Mouse (Mus musculus) neural tube, embryonic 12.5 days (tissue): Measurements from ENCODE around the gene Smim17. TPM values are rescaled to one million over a fixed set of nuclear protein-coding genes. Genes with fewer than 3 reads are reported as not detected.

Experiments used
- ATAC-seq: fragments of 200-750 bp; cut with Nextera tagmentation; 2 replicates; pipeline ENCODE4 v1.8.0; 2017; ENCODE audit warnings: low read depth, mild to moderate bottlenecking, moderate TSS enrichment, moderate library complexity; ENCODE audit not compliant: low FRiP score
- H3K27ac ChIP-seq: fragments of 300-500 bp; sonication (generic); 2 replicates; pipeline ENCODE4 v1.5.1; 2016
- H3K27me3 ChIP-seq: fragments of 300-500 bp; sonication (generic); replicated peaks from 2 replicates; pipeline ENCODE4 v1.6.1; 2016; ENCODE audit warnings: mild to moderate bottlenecking
- H3K36me3 ChIP-seq: fragments of 300-500 bp; sonication (generic); 2 replicates; pipeline ENCODE4 v1.6.1; 2016; ENCODE audit warnings: mild to moderate bottlenecking
- H3K4me1 ChIP-seq: fragments of 300-500 bp; sonication (generic); 2 replicates; pipeline ENCODE4 v1.6.1; 2016
- H3K4me2 ChIP-seq: fragments of 300-500 bp; sonication (generic); replicated peaks from 2 replicates; pipeline ENCODE4 v1.6.1; 2016; ENCODE audit warnings: mild to moderate bottlenecking
- H3K4me3 ChIP-seq: fragments of 300-500 bp; sonication (generic); 2 replicates; pipeline ENCODE4 v1.5.1; 2016
- H3K9ac ChIP-seq: fragments of 300-500 bp; sonication (generic); 2 replicates; pipeline ENCODE4 v1.6.1; 2016; ENCODE audit warnings: mild to moderate bottlenecking
- H3K9me3 ChIP-seq: fragments of 300-500 bp; sonication (generic); 2 replicates; pipeline ENCODE4 v1.6.1; 2016; ENCODE audit warnings: mild to moderate bottlenecking
- WGBS: fragments of 180-500 bp; shearing (Covaris S2); methylation state at CpG from one replicate; pipeline ENCODE4 v1.1.7; 2016; 5-methylcytosine and 5-hydroxymethylcytosine counted together
- polyA plus RNA-seq: library from polyadenylated mRNA; unstranded; fragments of >200 nt; fragmentation: Nextera tagmentation; extraction: Ambion mirVana; gene quantifications from 2 replicates; pipeline ENCODE4 v1.2.1, GENCODE M21; 2016

Smim17 gene
- polyA plus RNA-seq, 1 experiment from 2014 or later, result 1.7 TPM

- Histone ChIP-seq H3K27ac (no peak overlapping the region), H3K4me2 (no peak overlapping the region), H3K4me1 (no peaks in the 10 kb centered on the region), H3K27me3 (no peaks in the 10 kb centered on the region), H3K9ac (no peak overlapping the region), H3K4me3 (no peak overlapping the region), H3K9me3 (no peaks in the 10 kb centered on the region), H3K36me3 (0 out of 2 replicates have a peak, but pooled peaks cover 4% of the 10 kb centered on the region)
- 89% methylated on average over 3 of the region's 3 CpGs for whole genome bisulfite sequencing
- no peak for ATAC-seq
These were observed 25.5 kb upstream of the Smim17 start for GRCm38 (mm10) chr7:6372993-6373392.

GRCm38 (mm10) chr7:6378441-6378840 is 20.1 kb upstream of the Smim17 start:
- no peak overlapping the region for H3K27ac ChIP-seq
- peaks cover 8% of the 10 kb centered on the region; the same call in 1 of the 2 replicates for H3K4me1 ChIP-seq
- 0 out of 2 replicates have a peak, but pooled peaks cover 4% of the 10 kb centered on the region for H3K36me3 ChIP-seq
- no peak overlapping the region for H3K4me2 ChIP-seq
- ATAC-seq, result no peak
- no peak overlapping the region for H3K9ac ChIP-seq
- H3K27me3 ChIP-seq, result no peaks in the 10 kb centered on the region
- WGBS, result 88% methylated on average over 8 of the region's 8 CpGs
- no peak overlapping the region for H3K4me3 ChIP-seq
- H3K9me3 ChIP-seq, result no peaks in the 10 kb centered on the region

- H3K4me3 ChIP-seq, result no peak overlapping the region
- 78% methylated on average over 2 of the region's 2 CpGs for WGBS
- H3K4me2 ChIP-seq, result no peak overlapping the region
- no peaks in the 10 kb centered on the region for H3K36me3 ChIP-seq
- H3K27ac ChIP-seq, result no peak overlapping the region
- no peaks in the 10 kb centered on the region for H3K27me3 ChIP-seq
- no peak for ATAC-seq
- H3K9me3 ChIP-seq, result no peaks in the 10 kb centered on the region
- no peak overlapping the region for H3K9ac ChIP-seq
- H3K4me1 ChIP-seq, result peaks cover 8% of the 10 kb centered on the region
These were observed 17.1 kb upstream of the Smim17 start for GRCm38 (mm10) chr7:6381431-6381830.

- no peak within 1 kb of the TSS for H3K27ac ChIP-seq
- peaks cover 8% of the 10 kb centered on the region for H3K4me1 ChIP-seq
- WGBS, result under 1% methylated on average over 28 of the region's 28 CpGs
- peak within 1 kb of the TSS; percentile 86 for H3K4me2 ChIP-seq
- ATAC-seq, result peak; percentile 95
- H3K9me3 ChIP-seq, result no peaks in the 10 kb centered on the region
- peak within 1 kb of the TSS; percentile 70 for H3K9ac ChIP-seq
- H3K36me3 ChIP-seq, result peaks cover 5% of the 10 kb centered on the region
- no peaks in the 10 kb centered on the region for H3K27me3 ChIP-seq
- H3K4me3 ChIP-seq, result peak within 1 kb of the TSS; percentile 63
These were observed 15.5 kb upstream of the Smim17 start, which contains the start of gene Zfp28 for GRCm38 (mm10) chr7:6383044-6383455. Gene Zfp28 (plus strand): TSS chr7:6383295.

DNA sequence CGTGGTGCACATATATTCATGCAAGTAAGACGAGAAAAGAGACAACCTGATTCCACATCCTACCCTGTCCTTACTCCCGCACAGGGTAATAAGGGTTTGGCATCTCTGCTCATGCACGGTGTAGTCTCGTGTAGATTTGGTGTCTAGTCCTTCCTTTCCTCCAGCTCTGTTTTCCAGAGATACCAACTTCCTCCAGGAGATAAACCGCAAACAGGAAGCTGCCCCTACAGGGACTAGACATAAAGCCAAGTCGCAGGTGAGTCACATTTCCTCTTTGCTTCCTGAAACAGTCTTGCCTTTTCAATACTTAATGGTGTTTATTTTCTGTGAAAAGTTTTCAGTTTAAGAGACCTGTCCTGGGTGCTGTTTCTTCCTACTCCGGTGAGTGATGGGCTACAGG is 14.5 kb upstream of the Smim17 start:
- ATAC-seq, result no peak
- no peaks in the 10 kb centered on the region for H3K27me3 ChIP-seq
- H3K4me1 ChIP-seq, result peaks cover 8% of the 10 kb centered on the region
- peaks cover 5% of the 10 kb centered on the region for H3K36me3 ChIP-seq
- no peak overlapping the region for H3K27ac ChIP-seq
- peak overlapping the region; percentile 70; the same call in 1 of the 2 replicates for H3K9ac ChIP-seq
- 74% methylated on average over 8 of the region's 8 CpGs for WGBS
- no peaks in the 10 kb centered on the region for H3K9me3 ChIP-seq
- peak overlapping the region; percentile 86 for H3K4me2 ChIP-seq
- H3K4me3 ChIP-seq, result peak overlapping the region; percentile 63

- H3K4me3 ChIP-seq, result no peak overlapping the region
- ATAC-seq, result no peak
- 95% methylated on average over 8 of the region's 8 CpGs for WGBS
- H3K27me3 ChIP-seq, result no peaks in the 10 kb centered on the region
- peaks cover 34% of the 10 kb centered on the region for H3K36me3 ChIP-seq
- no peak overlapping the region for H3K27ac ChIP-seq
- no peak overlapping the region for H3K4me2 ChIP-seq
- no peaks in the 10 kb centered on the region for H3K9me3 ChIP-seq
- no peak overlapping the region for H3K9ac ChIP-seq
- H3K4me1 ChIP-seq, result peaks cover 8% of the 10 kb centered on the region
These were observed 11.5 kb upstream of the Smim17 start for GRCm38 (mm10) chr7:6386995-6387394.

GRCm38 (mm10) chr7:6388971-6389370 is 9.5 kb upstream of the Smim17 start:
- H3K27ac ChIP-seq, result no peak overlapping the region
- no peak overlapping the region for H3K9ac ChIP-seq
- ATAC-seq, result no peak
- peaks cover 51% of the 10 kb centered on the region for H3K36me3 ChIP-seq
- H3K9me3 ChIP-seq, result no peaks in the 10 kb centered on the region
- H3K4me2 ChIP-seq, result no peak overlapping the region
- H3K4me3 ChIP-seq, result no peak overlapping the region
- H3K27me3 ChIP-seq, result no peaks in the 10 kb centered on the region
- H3K4me1 ChIP-seq, result no peaks in the 10 kb centered on the region
- 83% methylated on average over 5 of the region's 5 CpGs for WGBS

GRCm38 (mm10) chr7:6389449-6389848 is 9.1 kb upstream of the Smim17 start:
- Histone ChIP-seq H3K4me3 (no peak overlapping the region), H3K9me3 (no peaks in the 10 kb centered on the region), H3K27ac (no peak overlapping the region), H3K4me2 (no peak overlapping the region), H3K27me3 (no peaks in the 10 kb centered on the region), H3K9ac (no peak overlapping the region), H3K4me1 (no peaks in the 10 kb centered on the region), H3K36me3 (peaks cover 56% of the 10 kb centered on the region)
- no peak for ATAC-seq
- WGBS, result 72% methylated on average over 5 of the region's 5 CpGs

GRCm38 (mm10) chr7:6410043-6410442 is 11.5 kb downstream of the Smim17 start, which contains the start of gene Gm20715:
Gene Gm20715 (plus strand): TSS chr7:6410277.
- no peak within 1 kb of the TSS for H3K9ac ChIP-seq
- no peak within 1 kb of the TSS for H3K4me3 ChIP-seq
- WGBS, result 3% methylated on average over 17 of the region's 17 CpGs
- H3K4me1 ChIP-seq, result no peaks in the 10 kb centered on the region
- no peaks in the 10 kb centered on the region for H3K27me3 ChIP-seq
- H3K27ac ChIP-seq, result no peak within 1 kb of the TSS
- no peaks in the 10 kb centered on the region for H3K36me3 ChIP-seq
- no peak within 1 kb of the TSS for H3K4me2 ChIP-seq
- peak; percentile 66; the same call in 1 of the 2 replicates for ATAC-seq
- H3K9me3 ChIP-seq, result no peaks in the 10 kb centered on the region

DNA sequence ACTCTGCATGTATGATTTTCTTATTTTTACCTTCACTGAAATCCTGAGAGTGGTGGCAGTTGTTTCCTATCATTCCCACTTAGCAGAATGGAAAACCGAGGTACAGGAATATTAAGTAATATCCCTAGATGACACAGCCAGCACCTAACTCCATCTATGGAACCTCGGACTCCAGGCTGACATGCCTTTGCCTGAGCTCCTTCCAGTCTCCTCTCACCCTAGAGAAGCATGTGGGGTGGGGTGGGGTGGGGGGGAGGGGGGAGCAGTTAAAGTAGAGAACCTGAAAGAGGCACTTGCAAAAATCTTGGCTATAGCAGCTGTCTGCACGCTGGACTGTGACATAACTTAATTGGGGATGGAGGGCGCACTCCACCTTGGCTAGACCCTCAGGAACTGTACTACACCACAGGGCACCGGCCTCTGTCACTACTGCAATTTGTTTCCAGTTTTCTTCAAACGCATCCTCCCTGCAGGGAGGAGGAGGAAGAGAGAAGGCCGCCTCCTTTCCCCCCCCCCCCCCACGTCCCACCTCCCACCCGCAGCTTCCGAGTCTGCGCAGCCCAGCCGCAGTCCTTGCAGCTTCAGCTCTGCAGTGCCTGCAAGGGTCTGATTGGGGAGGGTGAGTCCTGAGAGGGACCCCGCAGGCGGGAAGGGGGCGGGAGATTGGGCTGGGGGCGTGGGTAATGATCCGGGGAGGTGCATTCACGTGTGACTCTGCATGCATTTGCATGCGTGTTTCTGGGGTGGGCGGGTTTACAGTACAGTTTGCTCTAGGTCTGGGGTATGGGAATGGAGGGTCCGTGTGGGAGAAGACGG is 16.3 kb downstream of the Smim17 start:
- no peaks in the 10 kb centered on the region for H3K36me3 ChIP-seq
- peak overlapping the region; percentile 38; the same call in 1 of the 2 replicates for H3K9ac ChIP-seq
- H3K4me2 ChIP-seq, result peak overlapping the region; percentile 53
- H3K4me1 ChIP-seq, result no peaks in the 10 kb centered on the region
- peak; percentile 76 for ATAC-seq
- WGBS, result 7% methylated on average over 19 of the region's 22 CpGs
- H3K27ac ChIP-seq, result no peak overlapping the region
- peak overlapping the region; percentile 18 for H3K4me3 ChIP-seq
- no peaks in the 10 kb centered on the region for H3K9me3 ChIP-seq
- no peaks in the 10 kb centered on the region for H3K27me3 ChIP-seq

DNA sequence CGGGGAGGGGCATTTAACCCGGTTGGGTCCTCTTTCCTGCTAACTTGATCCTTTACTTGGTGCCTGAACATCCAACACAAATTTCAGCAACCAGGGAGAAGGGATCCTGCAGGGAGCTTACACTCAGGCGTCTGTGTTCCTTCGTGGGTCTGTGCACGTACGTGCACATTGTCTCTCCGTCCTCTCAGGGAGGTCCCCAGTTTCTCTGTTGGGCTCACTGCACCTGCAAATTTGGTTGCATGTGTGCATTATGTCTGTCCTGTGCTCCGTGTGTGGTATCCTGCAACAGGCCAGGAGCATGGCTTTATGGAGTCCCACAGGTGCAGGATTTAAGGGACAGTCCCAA is 16.9 kb downstream of the Smim17 start:
- Histone ChIP-seq H3K4me2 (peak overlapping the region; percentile 53), H3K27me3 (no peaks in the 10 kb centered on the region), H3K9ac (peak overlapping the region; percentile 38; the same call in 1 of the 2 replicates), H3K4me1 (no peaks in the 10 kb centered on the region), H3K36me3 (no peaks in the 10 kb centered on the region), H3K4me3 (peak overlapping the region; percentile 18), H3K27ac (no peak overlapping the region), H3K9me3 (no peaks in the 10 kb centered on the region)
- peak; percentile 45 for ATAC-seq
- WGBS, result 18% methylated on average over 8 of the region's 8 CpGs

- Histone ChIP-seq H3K27ac (no peak overlapping the region), H3K9me3 (no peaks in the 10 kb centered on the region), H3K36me3 (no peaks in the 10 kb centered on the region), H3K4me3 (no peak overlapping the region), H3K9ac (no peak overlapping the region), H3K4me1 (no peaks in the 10 kb centered on the region), H3K27me3 (no peaks in the 10 kb centered on the region), H3K4me2 (no peak overlapping the region)
- no peak for ATAC-seq
- 81% methylated on average over 6 of the region's 6 CpGs for WGBS
These were observed 21.4 kb downstream of the Smim17 start for GRCm38 (mm10) chr7:6419894-6420293.
